Mouse (Mus musculus): Measurements from ENCODE around the gene Mrpl58. TPM values are rescaled to one million over a fixed set of nuclear protein-coding genes. Genes with fewer than 3 reads are reported as not detected.
"Not testable (repeated sequence)": the region's sequence is repeated elsewhere in the genome, so short reads cannot be mapped to it uniquely, and the experiment has no call there.

Gene Mrpl58
- polyA plus RNA-seq, 1 experiment from 2014 or later, result 71.7 TPM

DNA sequence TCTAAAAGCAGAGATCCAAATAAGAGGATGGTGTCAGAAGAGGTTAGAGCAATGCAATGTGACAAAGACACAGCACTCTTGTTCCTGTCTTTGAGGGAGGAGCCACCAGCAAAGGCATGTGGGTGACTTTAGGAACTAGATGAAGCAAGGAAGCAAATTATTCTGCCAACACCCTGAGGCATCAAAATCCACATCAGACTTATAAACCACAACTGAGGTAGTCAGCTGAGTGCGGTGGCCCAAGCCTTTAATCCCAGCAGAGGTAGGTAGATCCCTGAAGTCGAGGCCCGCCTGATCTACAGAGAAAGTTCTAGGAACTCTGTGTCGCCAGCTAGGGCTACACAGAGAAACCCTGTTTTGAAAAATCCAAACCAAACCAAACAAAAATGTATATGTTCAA, 26.3 kb upstream of the Mrpl58 start:
- Histone ChIP-seq H3K9ac (ENCODE audit: low read depth, low read length) (no peak overlapping the region), H3K36me3 (ENCODE audit: control insufficient read depth, insufficient read depth) (no peaks in the 10 kb centered on the region), H3K9me3 (replicated peaks; ENCODE audit: control insufficient read depth, low read length) (no peaks in the 10 kb centered on the region; the same call in 1 of the 2 replicates), H3K27me3 (ENCODE audit: control insufficient read depth, insufficient read depth, low read depth, low read length) (peaks cover 45% of the 10 kb centered on the region), H3K4me1 (ENCODE audit: control insufficient read depth, low read depth, low read length) (peaks cover 4% of the 10 kb centered on the region), H3K4me2 (ENCODE audit: low read depth, low read length) (no peak overlapping the region), H3K27ac (ENCODE audit: low read length) (no peak overlapping the region), H3K4me3 (ENCODE audit: low read depth, low read length) (no peak overlapping the region)
- no peak for ATAC-seq (ENCODE audit: low read depth)
- WGBS (ENCODE audit: insufficient replicate concordance), result 61% methylated on average over 4 of the region's 4 CpGs

DNA sequence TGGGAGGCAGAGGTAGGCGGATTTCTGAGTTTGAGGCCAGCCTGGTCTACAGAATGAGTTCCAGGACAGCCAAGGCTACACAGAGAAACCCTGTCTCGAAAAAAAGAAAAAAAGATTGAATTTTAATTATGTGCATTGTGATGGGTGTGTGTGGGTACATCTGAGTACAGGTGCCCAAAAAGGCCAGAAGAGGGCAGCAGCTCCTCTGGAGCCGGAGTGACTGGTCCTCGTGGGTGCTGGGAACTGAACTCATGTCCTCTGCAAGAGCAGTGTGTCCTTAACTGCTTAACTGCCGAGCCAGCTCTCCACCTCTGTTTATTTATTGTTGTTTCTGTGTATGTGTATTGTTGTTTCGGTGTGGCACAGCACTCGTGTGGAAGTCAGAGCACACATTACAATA, 25.7 kb upstream of the Mrpl58 start:
- peaks cover 51% of the 10 kb centered on the region for H3K27me3 ChIP-seq (ENCODE audit: control insufficient read depth, insufficient read depth, low read depth, low read length)
- peaks cover 5% of the 10 kb centered on the region for H3K4me1 ChIP-seq (ENCODE audit: control insufficient read depth, low read depth, low read length)
- no peak overlapping the region for H3K4me3 ChIP-seq (ENCODE audit: low read depth, low read length)
- H3K36me3 ChIP-seq (ENCODE audit: control insufficient read depth, insufficient read depth), result no peaks in the 10 kb centered on the region
- no peak overlapping the region for H3K4me2 ChIP-seq (ENCODE audit: low read depth, low read length)
- ATAC-seq (ENCODE audit: low read depth), result no peak
- H3K9me3 ChIP-seq (replicated peaks; ENCODE audit: control insufficient read depth, low read length), result no peaks in the 10 kb centered on the region; the same call in 1 of the 2 replicates
- no peak overlapping the region for H3K27ac ChIP-seq (ENCODE audit: low read length)
- 52% methylated on average over 7 of the region's 7 CpGs for WGBS (ENCODE audit: insufficient replicate concordance)
- H3K9ac ChIP-seq (ENCODE audit: low read depth, low read length), result no peak overlapping the region

DNA sequence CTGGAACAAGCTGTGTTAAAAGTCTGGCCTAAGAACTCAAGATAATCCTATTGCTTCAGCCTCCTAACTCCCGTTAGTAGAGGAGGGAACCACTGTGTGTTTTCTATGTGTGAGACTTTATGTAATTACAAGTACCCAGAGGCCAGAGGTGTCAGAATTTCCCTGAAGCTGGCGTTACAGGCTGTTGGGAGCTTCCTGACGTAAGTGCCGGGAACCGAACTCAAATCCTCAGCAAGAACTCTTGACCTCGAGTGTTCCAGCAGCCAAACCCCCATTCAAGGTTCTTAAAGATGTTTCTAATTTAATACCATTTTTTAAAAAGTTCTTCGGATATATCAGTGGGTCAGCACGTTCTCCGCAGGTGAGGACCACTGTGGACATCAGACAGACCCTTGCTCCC, 22.3 kb upstream of the Mrpl58 start:
- peaks cover 2% of the 10 kb centered on the region for H3K4me1 ChIP-seq (ENCODE audit: control insufficient read depth, low read depth, low read length)
- no peak overlapping the region for H3K4me2 ChIP-seq (ENCODE audit: low read depth, low read length)
- no peak overlapping the region for H3K27ac ChIP-seq (ENCODE audit: low read length)
- no peaks in the 10 kb centered on the region; the same call in 1 of the 2 replicates for H3K9me3 ChIP-seq (replicated peaks; ENCODE audit: control insufficient read depth, low read length)
- no peak overlapping the region; the same call in 1 of the 2 replicates for H3K4me3 ChIP-seq (ENCODE audit: low read depth, low read length)
- 37% methylated on average over 9 of the region's 9 CpGs for WGBS (ENCODE audit: insufficient replicate concordance)
- no peak for ATAC-seq (ENCODE audit: low read depth)
- H3K36me3 ChIP-seq (ENCODE audit: control insufficient read depth, insufficient read depth), result no peaks in the 10 kb centered on the region
- no peak overlapping the region for H3K9ac ChIP-seq (ENCODE audit: low read depth, low read length)
- peaks cover 49% of the 10 kb centered on the region for H3K27me3 ChIP-seq (ENCODE audit: control insufficient read depth, insufficient read depth, low read depth, low read length)

DNA sequence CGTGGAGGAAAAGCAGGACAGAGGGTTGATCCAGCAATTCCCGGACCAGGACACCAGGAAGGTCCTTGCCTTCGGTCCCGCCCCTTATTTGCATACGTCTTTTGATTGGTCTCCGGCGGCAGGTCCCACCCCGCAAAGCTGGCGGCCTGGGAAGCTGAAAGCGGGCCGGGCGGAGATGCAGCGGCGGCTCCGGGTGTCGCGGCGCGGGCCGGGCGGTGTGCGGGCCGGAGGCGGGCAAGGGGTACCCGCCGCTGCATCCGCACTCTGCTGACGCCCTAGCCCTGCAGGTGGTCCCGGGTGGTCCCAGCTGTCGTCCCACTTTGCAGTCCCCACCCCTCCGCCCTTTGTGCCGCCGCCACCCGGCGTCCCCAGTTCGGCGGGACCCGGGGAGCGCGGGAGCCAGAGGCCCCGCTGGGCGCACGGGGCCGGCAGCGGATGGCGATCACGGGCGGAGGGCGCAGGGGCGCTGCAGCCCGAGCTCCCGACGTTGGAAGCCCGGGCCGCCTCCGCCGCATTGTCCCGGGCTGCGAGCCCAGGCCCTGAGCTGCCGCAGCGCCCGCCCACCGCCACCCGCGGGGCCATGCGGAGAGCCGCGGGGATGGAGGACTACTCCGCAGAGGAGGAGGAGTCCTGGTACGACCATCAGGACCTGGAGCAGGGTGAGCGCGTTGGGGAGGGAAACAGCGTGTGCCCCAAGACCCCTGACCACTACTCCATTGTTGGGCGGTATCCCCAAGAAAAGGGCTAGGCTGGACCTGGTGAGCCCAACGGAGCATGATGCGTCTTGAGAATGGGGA, 21.6 kb upstream of the Mrpl58 start, which contains the start of gene Cdr2l:
TSS of gene Cdr2l (plus strand) at position 174 of the 797 bp plus-strand sequence.
- no peak within 1 kb of the TSS for H3K27ac ChIP-seq (ENCODE audit: low read length)
- ATAC-seq (ENCODE audit: low read depth), result peak; percentile 78

DNA sequence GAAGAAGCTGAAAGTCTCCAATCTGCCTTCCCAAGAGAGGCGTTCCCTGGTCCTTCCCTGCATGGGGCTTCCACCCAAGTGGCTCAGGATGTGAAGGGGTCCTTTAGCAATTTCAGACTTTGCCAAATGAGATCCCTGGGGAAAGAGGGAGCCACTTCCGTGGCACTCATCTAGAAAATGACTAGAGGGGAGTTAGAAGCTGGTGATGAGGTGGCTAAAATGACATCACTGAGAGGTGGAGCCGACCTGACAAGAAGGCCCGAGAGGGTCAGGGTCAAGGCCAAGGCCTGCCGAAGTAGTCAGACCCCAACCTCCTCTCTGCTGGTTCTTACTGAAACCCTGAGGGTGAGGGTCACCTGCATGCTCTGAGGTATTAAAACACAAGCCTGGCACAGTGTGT, 20.7 kb upstream of the Mrpl58 start:
- Histone ChIP-seq H3K27ac (ENCODE audit: low read length) (no peak overlapping the region), H3K36me3 (ENCODE audit: control insufficient read depth, insufficient read depth) (no peaks in the 10 kb centered on the region), H3K4me1 (ENCODE audit: control insufficient read depth, low read depth, low read length) (peaks cover 2% of the 10 kb centered on the region), H3K9me3 (replicated peaks; ENCODE audit: control insufficient read depth, low read length) (no peaks in the 10 kb centered on the region; the same call in 1 of the 2 replicates), H3K9ac (ENCODE audit: low read depth, low read length) (no peak overlapping the region), H3K27me3 (ENCODE audit: control insufficient read depth, insufficient read depth, low read depth, low read length) (peaks cover 49% of the 10 kb centered on the region), H3K4me2 (ENCODE audit: low read depth, low read length) (no peak overlapping the region), H3K4me3 (ENCODE audit: low read depth, low read length) (peak overlapping the region; percentile 58; the same call in 1 of the 2 replicates)
- WGBS (ENCODE audit: insufficient replicate concordance), result 28% methylated on average over 5 of the region's 5 CpGs
- ATAC-seq (ENCODE audit: low read depth), result no peak

More for the DNA sequence above, 21.6 kb upstream of the Mrpl58 start, which contains the start of gene Cdr2l:
- Histone ChIP-seq H3K27me3 (ENCODE audit: control insufficient read depth, insufficient read depth, low read depth, low read length) (peaks cover 49% of the 10 kb centered on the region), H3K9ac (ENCODE audit: low read depth, low read length) (0 out of 2 replicates have a peak within 1 kb of the TSS, but pooled peaks have one; percentile 26), H3K4me2 (ENCODE audit: low read depth, low read length) (peak within 1 kb of the TSS; percentile 65), H3K9me3 (replicated peaks; ENCODE audit: control insufficient read depth, low read length) (no peaks in the 10 kb centered on the region; the same call in 1 of the 2 replicates), H3K36me3 (ENCODE audit: control insufficient read depth, insufficient read depth) (no peaks in the 10 kb centered on the region), H3K4me1 (ENCODE audit: control insufficient read depth, low read depth, low read length) (peaks cover 2% of the 10 kb centered on the region), H3K4me3 (ENCODE audit: low read depth, low read length) (peak within 1 kb of the TSS; percentile 58)
- WGBS (ENCODE audit: insufficient replicate concordance), result under 1% methylated on average over 63 of the region's 76 CpGs

DNA sequence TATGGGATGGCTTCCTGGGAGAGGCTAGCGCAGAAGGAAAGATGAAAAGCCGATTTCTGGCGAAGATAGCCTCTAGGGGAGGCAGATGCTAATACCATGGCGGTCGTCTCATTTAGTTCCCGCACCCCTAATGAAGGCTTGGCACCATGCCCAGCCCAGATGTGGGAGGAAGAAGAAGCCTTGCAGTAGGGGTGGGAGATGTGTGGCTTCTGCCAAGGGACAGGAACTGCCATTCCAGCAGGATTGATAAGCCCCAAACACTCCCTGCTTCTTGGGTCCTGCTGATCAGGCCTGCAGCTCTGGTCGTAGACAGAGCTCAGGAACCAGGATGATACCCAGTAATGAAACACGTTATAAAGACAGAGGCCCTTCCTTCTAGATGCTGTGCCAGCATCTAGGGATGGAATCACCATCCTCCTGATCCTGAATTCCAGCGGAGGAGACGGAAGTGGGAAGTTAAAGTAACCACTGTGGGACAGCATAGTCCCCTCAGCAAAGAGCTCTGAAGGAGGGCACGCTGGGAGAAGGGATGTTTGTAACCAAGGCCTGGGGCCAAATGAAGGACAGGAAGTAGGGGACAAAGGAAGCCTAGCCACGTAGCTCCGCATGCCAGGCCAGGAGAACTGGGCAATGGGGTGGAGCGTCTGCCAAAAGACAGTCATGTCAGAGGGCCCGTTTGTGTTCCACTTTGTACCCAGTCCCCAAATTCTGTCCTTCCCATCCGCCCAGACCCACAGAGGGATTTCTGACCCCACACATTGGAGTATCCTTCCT, 19.7 kb upstream of the Mrpl58 start:
- Histone ChIP-seq H3K27ac (ENCODE audit: low read length) (no peak overlapping the region), H3K9ac (ENCODE audit: low read depth, low read length) (no peak overlapping the region), H3K36me3 (ENCODE audit: control insufficient read depth, insufficient read depth) (no peaks in the 10 kb centered on the region), H3K4me2 (ENCODE audit: low read depth, low read length) (no peak overlapping the region), H3K4me1 (ENCODE audit: control insufficient read depth, low read depth, low read length) (peaks cover 2% of the 10 kb centered on the region), H3K4me3 (ENCODE audit: low read depth, low read length) (no peak overlapping the region), H3K9me3 (replicated peaks; ENCODE audit: control insufficient read depth, low read length) (no peaks in the 10 kb centered on the region), H3K27me3 (ENCODE audit: control insufficient read depth, insufficient read depth, low read depth, low read length) (peaks cover 49% of the 10 kb centered on the region)
- ATAC-seq (ENCODE audit: low read depth), result no peak; the same call in 1 of the 2 replicates
- 55% methylated on average over 16 of the region's 16 CpGs for WGBS (ENCODE audit: insufficient replicate concordance)

DNA sequence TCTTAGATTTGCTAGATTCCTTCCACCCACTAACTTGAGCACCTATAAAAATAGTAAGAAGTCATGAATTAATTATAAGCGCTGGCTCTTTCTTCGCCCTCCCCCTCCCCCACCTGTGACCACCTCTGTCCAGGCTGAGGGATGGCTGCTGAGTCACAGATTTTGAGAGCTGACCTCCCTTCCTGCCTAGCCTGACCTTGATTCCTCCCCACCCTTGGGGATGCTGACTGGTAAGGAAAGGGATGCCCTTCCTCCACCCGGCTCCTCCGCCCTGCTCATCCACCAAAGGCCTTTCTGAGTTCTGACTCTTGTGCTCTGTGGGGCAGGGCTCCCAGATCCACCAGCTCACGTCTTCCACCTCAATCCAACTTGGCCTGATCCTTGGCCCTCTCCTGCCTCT, 19.0 kb upstream of the Mrpl58 start:
- Histone ChIP-seq H3K27me3 (ENCODE audit: control insufficient read depth, insufficient read depth, low read depth, low read length) (peaks cover 49% of the 10 kb centered on the region), H3K9ac (ENCODE audit: low read depth, low read length) (no peak overlapping the region), H3K36me3 (ENCODE audit: control insufficient read depth, insufficient read depth) (no peaks in the 10 kb centered on the region), H3K4me3 (ENCODE audit: low read depth, low read length) (no peak overlapping the region), H3K27ac (ENCODE audit: low read length) (no peak overlapping the region), H3K4me2 (ENCODE audit: low read depth, low read length) (no peak overlapping the region), H3K9me3 (replicated peaks; ENCODE audit: control insufficient read depth, low read length) (no peaks in the 10 kb centered on the region), H3K4me1 (ENCODE audit: control insufficient read depth, low read depth, low read length) (peaks cover 2% of the 10 kb centered on the region)
- WGBS (ENCODE audit: insufficient replicate concordance), result 60% methylated on average over 5 of the region's 5 CpGs
- peak; percentile 33; the same call in 1 of the 2 replicates for ATAC-seq (ENCODE audit: low read depth)

DNA sequence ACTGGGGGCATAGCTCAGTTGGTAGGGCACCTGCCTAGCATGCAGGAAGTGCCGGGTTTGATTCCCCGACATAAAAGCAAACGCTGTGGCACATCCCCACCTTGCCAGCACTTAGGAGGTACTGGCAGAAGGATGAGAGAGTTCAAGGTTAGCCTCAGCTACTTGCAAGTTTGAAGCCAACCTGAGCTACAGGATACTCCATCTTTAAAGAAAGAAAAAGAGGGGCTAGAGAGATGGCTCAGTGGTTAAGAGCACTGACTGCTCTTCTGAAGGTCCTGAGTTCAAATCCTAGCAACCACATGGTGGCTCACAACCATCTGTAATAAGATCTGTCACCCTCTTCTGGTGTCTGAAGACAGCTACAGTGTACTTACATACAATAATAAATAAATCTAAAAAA, 16.7 kb upstream of the Mrpl58 start:
- H3K27ac ChIP-seq (ENCODE audit: low read length); H3K36me3 ChIP-seq (ENCODE audit: control insufficient read depth, insufficient read depth); H3K9me3 ChIP-seq (replicated peaks; ENCODE audit: control insufficient read depth, low read length); H3K4me2 ChIP-seq (ENCODE audit: low read depth, low read length); ATAC-seq (ENCODE audit: low read depth); H3K4me3 ChIP-seq (ENCODE audit: low read depth, low read length); H3K9ac ChIP-seq (ENCODE audit: low read depth, low read length); H3K4me1 ChIP-seq (ENCODE audit: control insufficient read depth, low read depth, low read length): not testable (repeated sequence)
- peaks cover 30% of the 10 kb centered on the region for H3K27me3 ChIP-seq (ENCODE audit: control insufficient read depth, insufficient read depth, low read depth, low read length)
- 64% methylated on average over 3 of the region's 3 CpGs for WGBS (ENCODE audit: insufficient replicate concordance)

Data from liver, embryonic 16.5 days (tissue).